Mouse (Mus musculus) kidney, postnatal 4 days (tissue): ENCODE data around the gene Mgp.

Source experiments
- DNase-seq, 2 experiments: peaks; one replicate each; pipeline ENCODE4 v3.0.0; 2021; ENCODE audit warnings: mixed read lengths in 2 of 2

Gene Mgp

DNA sequence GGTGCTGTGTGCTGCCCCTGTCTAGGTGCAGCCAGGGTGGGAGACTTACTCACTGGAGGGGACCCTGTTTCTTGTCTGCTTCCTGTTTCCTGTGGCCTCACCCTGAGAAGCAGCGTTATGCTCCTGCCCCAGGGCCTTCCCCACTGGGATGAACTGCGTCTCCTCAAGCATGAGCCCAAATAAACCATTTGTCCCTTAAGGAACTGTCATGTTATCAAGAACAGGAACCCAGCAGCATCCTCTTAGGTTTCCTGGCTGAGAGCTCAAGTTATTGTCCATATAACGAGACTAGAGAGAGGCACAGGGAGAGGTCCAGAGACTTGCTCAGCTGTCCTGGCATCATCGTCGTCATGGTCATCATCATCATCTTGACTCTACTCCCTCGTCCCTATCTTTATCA lies 25.4 kb downstream of the Mgp start:
- no peak for DNase-seq

DNA sequence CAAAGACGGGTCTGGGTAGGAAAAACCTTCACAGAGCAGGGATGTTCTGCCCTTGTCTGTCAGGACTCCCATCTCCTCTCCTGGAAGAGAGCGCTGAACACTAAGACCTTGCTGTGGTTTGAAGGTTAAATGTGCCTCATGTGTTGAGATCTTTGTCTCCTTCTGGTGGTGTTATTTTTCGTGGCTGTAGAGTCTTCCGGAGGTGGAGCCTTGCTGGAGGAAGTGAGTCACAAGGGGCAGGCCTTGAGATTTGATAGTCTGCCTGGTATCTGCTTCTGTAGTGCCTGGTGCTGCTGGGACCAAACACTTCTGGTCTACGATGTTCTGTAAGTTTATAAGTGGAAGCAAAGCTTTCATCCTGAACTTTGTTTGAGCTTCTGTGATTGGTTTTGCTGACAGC lies 26.7 kb downstream of the Mgp start:
- no peak for DNase-seq

- DNase-seq, result no peak
Measured at GRCm38 (mm10) chr6:136848399-136848798, 27.2 kb downstream of the Mgp start.

DNA sequence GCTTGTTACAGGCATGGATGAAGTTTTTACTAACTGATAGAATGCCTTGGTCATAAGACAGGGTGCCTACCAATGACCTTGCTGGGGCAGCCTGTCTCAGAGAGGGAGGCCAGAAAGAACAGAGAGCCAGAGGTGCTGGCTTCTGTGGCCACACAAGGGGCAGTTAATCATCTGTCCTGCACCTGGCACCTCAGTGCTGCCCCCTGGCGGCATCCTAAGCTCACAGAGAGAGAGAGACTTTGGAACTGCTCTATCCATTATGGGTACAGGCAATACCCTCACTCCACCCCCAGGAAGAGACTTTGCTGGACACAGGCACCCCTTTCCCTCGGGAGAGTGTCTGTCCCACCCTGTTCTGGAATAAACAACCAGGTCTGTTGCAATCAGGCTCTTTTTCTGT lies 27.8 kb downstream of the Mgp start:
- peak; percentile 79 to 84 for DNase-seq

DNA sequence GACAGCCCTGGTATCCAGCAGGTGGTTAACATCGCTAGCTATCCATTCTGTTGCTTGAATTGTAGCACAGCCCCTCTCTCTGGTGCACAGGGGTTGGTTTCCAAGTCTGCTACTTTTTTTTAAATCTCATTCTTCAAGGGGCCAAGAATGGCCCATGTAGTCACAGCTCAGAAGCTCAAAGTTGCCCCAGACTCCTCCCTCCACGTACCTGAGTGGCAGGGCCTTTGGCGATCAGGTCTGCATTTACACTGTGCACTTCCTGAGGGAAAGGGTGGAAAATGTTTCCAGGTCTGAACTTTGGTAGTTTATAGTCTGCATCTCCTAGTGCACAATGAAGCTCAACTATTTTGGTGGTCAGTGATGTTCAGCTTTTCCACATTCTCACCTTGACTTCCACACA lies 28.4 kb downstream of the Mgp start:
- DNase-seq, result no peak

GRCm38 (mm10) chr6:136845706-136846480 lies 29.7 kb downstream of the Mgp start:
- no peak for DNase-seq

- DNase-seq, result no peak
Measured at GRCm38 (mm10) chr6:136844903-136845302, 30.7 kb downstream of the Mgp start.

DNA sequence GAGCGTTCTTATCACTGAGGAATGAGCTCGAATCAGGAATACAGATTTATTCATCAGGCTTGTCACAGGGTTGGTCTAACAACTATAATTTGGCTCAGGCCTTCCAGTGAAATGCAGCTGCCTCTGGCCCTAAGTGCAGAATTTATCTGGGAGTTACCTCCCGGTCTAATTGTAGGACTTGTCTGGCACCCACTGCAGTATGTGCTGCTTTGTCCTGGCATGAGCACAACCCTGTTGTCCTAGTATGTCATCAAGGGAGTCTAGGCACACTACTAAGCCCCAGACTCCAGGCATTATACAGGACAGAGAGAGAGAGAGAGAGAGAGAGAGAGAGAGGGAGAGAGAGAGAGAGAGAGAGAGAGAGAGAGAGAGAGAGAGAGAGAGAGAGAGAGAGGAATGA lies 38.3 kb downstream of the Mgp start:
- no peak for DNase-seq

DNA sequence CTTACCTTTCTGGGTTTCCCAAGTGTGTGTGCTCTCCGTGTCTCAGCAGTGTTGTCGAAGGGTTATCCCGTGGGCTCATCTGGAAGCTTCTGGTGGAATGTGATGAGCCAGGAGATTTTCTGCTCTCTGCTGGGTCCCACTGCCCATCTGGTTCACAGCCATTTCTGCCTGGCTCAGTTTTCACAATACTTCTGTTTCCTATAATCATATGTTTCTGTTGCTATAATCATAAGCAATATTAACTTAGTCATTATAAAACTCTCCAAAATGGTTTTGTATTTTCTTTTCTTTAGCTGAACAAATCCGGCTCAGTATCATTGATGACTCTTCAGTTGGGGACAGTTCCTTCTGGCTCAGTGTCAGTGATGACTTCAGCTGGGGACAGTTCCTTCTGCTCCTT lies 40.3 kb downstream of the Mgp start, which contains the start of gene Smco3:
Gene Smco3 (minus strand): TSS at position 101 of the 400 bp plus-strand sequence.
- DNase-seq, result no peak

GRCm38 (mm10) chr6:136831712-136832111 lies 43.9 kb downstream of the Mgp start:
- no peak for DNase-seq

DNA sequence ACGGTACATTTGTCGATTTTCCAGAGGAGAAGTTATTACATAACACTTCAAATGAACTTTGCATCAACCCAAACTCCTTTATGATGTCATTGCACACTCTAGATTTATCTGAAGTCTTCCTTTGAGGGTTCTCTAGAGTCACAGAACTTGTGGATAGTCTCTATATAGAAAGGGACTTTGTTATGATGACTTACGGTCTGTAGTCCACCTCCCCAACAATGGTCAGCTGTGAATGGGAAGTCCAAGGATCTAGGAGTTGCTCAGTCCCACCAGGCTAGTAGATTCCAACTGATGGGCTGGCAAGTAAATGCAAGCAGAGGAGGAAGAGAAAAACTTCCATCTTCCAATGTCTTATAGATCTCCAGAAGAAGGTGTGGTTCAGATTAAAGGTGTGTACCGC lies 46.9 kb downstream of the Mgp start:
- DNase-seq, result no peak

DNA sequence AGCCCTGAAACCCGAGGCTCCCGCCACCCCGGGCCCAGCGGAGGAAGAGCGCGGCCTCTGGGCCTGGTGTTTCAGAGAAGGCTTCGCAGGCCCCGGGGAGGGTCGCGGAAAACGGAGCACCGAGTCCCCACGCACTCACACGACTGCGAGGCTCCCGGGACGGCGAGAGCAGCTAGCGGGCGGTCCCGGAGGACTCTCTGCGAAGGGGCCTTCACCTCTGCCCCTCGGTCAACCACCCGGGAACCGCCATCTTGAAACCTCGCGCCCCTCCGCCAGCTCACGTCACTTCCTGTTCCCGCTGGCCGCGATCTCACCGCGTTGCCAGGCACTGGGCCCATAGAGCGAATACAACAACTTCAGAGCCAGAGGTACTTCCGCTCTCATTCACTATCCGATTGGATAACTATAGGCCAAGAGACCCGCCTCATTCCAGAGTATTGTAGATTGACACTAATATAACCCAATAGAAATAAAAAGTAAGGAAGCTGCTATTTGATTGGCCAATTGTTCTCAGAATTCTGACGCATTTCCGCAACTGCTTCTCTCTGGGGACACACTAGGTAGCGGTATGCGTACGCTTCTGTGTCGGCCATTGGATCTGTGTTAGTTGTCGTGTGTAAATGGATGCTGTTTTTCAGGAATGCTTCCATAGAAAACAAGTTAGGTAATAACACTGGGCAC lies 47.6 kb downstream of the Mgp start, which contains the start of gene Wbp11:
Gene Wbp11 (minus strand): TSS at position 353 of the 681 bp plus-strand sequence.
- DNase-seq, result peak; percentile 95 to 97

GRCm38 (mm10) chr6:136827516-136827880 lies 48.1 kb downstream of the Mgp start, which contains the start of gene BC049715:
BC049715 (plus strand) TSS chr6:136827626.
- no peak for DNase-seq

DNA sequence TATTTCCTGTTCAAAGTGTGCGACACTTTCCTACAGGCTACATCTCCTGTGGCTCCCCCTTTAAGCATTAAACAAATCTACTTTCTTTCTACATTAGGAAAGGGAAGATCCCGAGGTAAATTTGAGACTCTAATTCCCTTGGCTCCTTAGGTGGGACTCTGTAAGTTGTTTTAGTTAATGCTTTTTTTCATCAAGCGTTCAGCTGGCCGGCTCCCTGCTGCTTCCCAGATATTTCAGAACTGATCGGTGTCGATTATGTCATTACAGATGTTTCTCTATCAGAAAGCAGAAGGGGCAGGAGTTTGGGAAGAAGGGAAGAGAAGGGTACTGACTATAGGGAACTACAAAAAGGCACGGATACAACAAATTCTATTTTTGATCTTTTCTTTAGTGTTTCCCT lies 48.5 kb downstream of the Mgp start:
- no peak for DNase-seq

DNA sequence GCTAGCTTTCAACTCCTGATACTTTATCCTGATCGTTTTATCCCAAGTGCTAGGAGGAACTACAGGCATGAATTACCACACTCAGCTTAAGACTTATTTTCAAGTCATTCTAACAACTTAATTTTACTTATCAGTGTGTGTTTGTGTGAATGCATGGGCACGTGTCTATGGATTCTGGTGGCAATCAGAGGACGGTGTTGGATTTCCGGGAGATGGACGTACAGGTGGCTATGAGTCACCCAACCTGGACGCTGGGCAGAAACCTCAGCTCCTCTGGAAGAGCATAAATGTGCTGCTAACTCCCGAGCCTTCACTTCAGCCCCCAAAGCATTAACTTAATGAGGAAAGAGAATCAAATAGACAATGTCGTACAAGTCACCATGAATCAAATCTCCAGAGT lies 50.6 kb downstream of the Mgp start:
- DNase-seq, result no peak
